10 mouse cellular contexts compared by ENCODE assay signal in genomic region chr17:71230108-71230709, GRCm38 (mm10). TPM values are rescaled to one million over a fixed set of nuclear protein-coding genes. Genes with fewer than 3 reads are reported as not detected.
DNase-seq lines count a peak whose midpoint lies in the region; ATAC-seq and TF ChIP-seq lines count a peak whose summit lies in the region.
"Had no signal": no experiment of that assay in that cellular context is flagged by ENCODE, and none has a peak within 500 bp of the region (broad histone marks: within the 10 kb centered on the region; RNA-seq: fewer than 3 reads in every experiment).

No protein-coding gene starts in this region.

- peak; percentile 51; the same call in 1 of the 2 replicates for TF ChIP-seq CTCF in small intestine, adult 2 months (IDR thresholded peaks at IDR 0.05; ENCODE audit: extremely low read depth, insufficient read length, insufficient replicate concordance, low read depth, low read length)

- H3K4me2 ChIP-seq in forebrain, embryonic 14.5 days (ENCODE audit: low read length), result no peak overlapping the region
- no peak overlapping the region for H3K4me2 ChIP-seq in midbrain, embryonic 11.5 days
- no peak overlapping the region for H3K4me2 ChIP-seq in limb, embryonic 12.5 days
- H3K4me2 ChIP-seq: heart, embryonic 11.5 days had no signal

- no peak for TF ChIP-seq POLR2A in small intestine, adult 2 months (IDR thresholded peaks at IDR 0.05; ENCODE audit: low read depth, low read length)

- H3K27me3 ChIP-seq in forebrain, embryonic 14.5 days (replicated peaks; ENCODE audit: control insufficient read depth, insufficient read depth, low read length), result no peaks in the 10 kb centered on the region
- no peaks in the 10 kb centered on the region for H3K27me3 ChIP-seq in forebrain, embryonic 10.5 days (ENCODE audit: poor library complexity, severe bottlenecking)
- H3K27me3 ChIP-seq in midbrain, embryonic 11.5 days (ENCODE audit: control insufficient read depth, insufficient read depth, low read length), result no peaks in the 10 kb centered on the region
- H3K27me3 ChIP-seq in midbrain, embryonic 10.5 days (ENCODE audit: low read depth, poor library complexity, severe bottlenecking), result no peaks in the 10 kb centered on the region
- no peaks in the 10 kb centered on the region for H3K27me3 ChIP-seq in limb, embryonic 12.5 days
- no peaks in the 10 kb centered on the region for H3K27me3 ChIP-seq in small intestine, adult 2 months (ENCODE audit: control insufficient read depth, insufficient read depth, low read length)

- H3K36me3 ChIP-seq in forebrain, embryonic 14.5 days (ENCODE audit: control insufficient read depth, insufficient read depth, low read length), result peaks cover 36% of the 10 kb centered on the region
- H3K36me3 ChIP-seq in forebrain, embryonic 10.5 days (replicated peaks), result peaks cover 69% of the 10 kb centered on the region
- H3K36me3 ChIP-seq in midbrain, embryonic 11.5 days (ENCODE audit: control insufficient read depth, insufficient read depth, low read length), result peaks cover 4% of the 10 kb centered on the region; the same call in 1 of the 2 replicates
- peaks cover 48% of the 10 kb centered on the region for H3K36me3 ChIP-seq in midbrain, embryonic 10.5 days
- peaks cover 64% of the 10 kb centered on the region for H3K36me3 ChIP-seq in limb, embryonic 12.5 days
- peaks cover 46% of the 10 kb centered on the region for H3K36me3 ChIP-seq in small intestine, adult 2 months (ENCODE audit: control insufficient read depth, insufficient read depth, low read length)

- no peak overlapping the region for H3K4me3 ChIP-seq in forebrain, embryonic 14.5 days (ENCODE audit: low read depth, low read length)
- H3K4me3 ChIP-seq in forebrain, embryonic 10.5 days, result no peak overlapping the region
- no peak overlapping the region for H3K4me3 ChIP-seq in midbrain, embryonic 11.5 days (ENCODE audit: low read depth, low read length)
- H3K4me3 ChIP-seq in midbrain, embryonic 10.5 days, result no peak overlapping the region
- H3K4me3 ChIP-seq in limb, embryonic 12.5 days (replicated peaks), result no peak overlapping the region
- no peak overlapping the region for H3K4me3 ChIP-seq in small intestine, adult 2 months (ENCODE audit: low read depth, low read length)

- WGBS in forebrain, embryonic 14.5 days, result 82% methylated on average over 9 of the region's 9 CpGs
- 77% methylated on average over 9 of the region's 9 CpGs for WGBS in forebrain, embryonic 10.5 days
- WGBS in midbrain, embryonic 11.5 days, result 85% methylated on average over 9 of the region's 9 CpGs
- 82% methylated on average over 9 of the region's 9 CpGs for WGBS in midbrain, embryonic 10.5 days
- WGBS in limb, embryonic 12.5 days, result 73% methylated on average over 9 of the region's 9 CpGs
- WGBS in small intestine, adult 2 months, result 73% methylated on average over 9 of the region's 9 CpGs

- DNase-seq in forebrain, embryonic 14.5 days (ENCODE audit: low spot score), result peak; percentile 55
- DNase-seq in forebrain, embryonic 10.5 days (ENCODE audit: extremely low spot score, low spot score), result no peak
- peak; percentile 80 for DNase-seq in midbrain, embryonic 11.5 days (ENCODE audit: low spot score, missing footprints)
- no peak for DNase-seq in midbrain, embryonic 10.5 days (ENCODE audit: low spot score)
- DNase-seq in cerebellum, adult 9-10 months, result no peak
- DNase-seq in left cerebral cortex, adult 18-20 months (ENCODE audit: low spot score in 2 of 2), result no peak
- DNase-seq: kidney, postnatal 4 days had no signal

- ATAC-seq in forebrain, embryonic 14.5 days, result no peak
- no peak for ATAC-seq in midbrain, embryonic 11.5 days (ENCODE audit: low FRiP score)
- peak; percentile 47; the same call in 1 of the 2 replicates for ATAC-seq in limb, embryonic 12.5 days (ENCODE audit: insufficient number of reproducible peaks, insufficient read depth, low FRiP score, low TSS enrichment, low read depth)

- no peak overlapping the region for H3K9ac ChIP-seq in forebrain, embryonic 14.5 days (ENCODE audit: low read length)
- H3K9ac ChIP-seq in midbrain, embryonic 11.5 days (ENCODE audit: low read length), result no peak overlapping the region
- H3K9ac ChIP-seq in limb, embryonic 12.5 days (replicated peaks), result no peak overlapping the region

- no peak overlapping the region for H3K27ac ChIP-seq in forebrain, embryonic 14.5 days (ENCODE audit: low read depth, low read length)
- no peak overlapping the region for H3K27ac ChIP-seq in forebrain, embryonic 10.5 days
- no peak overlapping the region for H3K27ac ChIP-seq in midbrain, embryonic 11.5 days (ENCODE audit: low read depth, low read length)
- no peak overlapping the region for H3K27ac ChIP-seq in midbrain, embryonic 10.5 days (replicated peaks)
- H3K27ac ChIP-seq in limb, embryonic 12.5 days, result peak overlapping the region; percentile 64; the same call in 1 of the 2 replicates
- H3K27ac ChIP-seq in small intestine, adult 2 months (ENCODE audit: insufficient read depth, low read depth, low read length), result no peak overlapping the region

- no peaks in the 10 kb centered on the region for H3K9me3 ChIP-seq in forebrain, embryonic 14.5 days (replicated peaks; ENCODE audit: control insufficient read depth, low read length)
- H3K9me3 ChIP-seq in forebrain, embryonic 10.5 days, result no peaks in the 10 kb centered on the region
- H3K9me3 ChIP-seq in midbrain, embryonic 11.5 days (ENCODE audit: control insufficient read depth, low read length), result no peaks in the 10 kb centered on the region
- H3K9me3 ChIP-seq in midbrain, embryonic 10.5 days (replicated peaks), result no peaks in the 10 kb centered on the region
- H3K9me3 ChIP-seq in limb, embryonic 12.5 days, result no peaks in the 10 kb centered on the region

- no peaks in the 10 kb centered on the region for H3K4me1 ChIP-seq in forebrain, embryonic 14.5 days (ENCODE audit: control insufficient read depth, insufficient read depth, low read length)
- no peaks in the 10 kb centered on the region for H3K4me1 ChIP-seq in forebrain, embryonic 10.5 days
- H3K4me1 ChIP-seq in midbrain, embryonic 11.5 days (ENCODE audit: control insufficient read depth, insufficient read depth, low read length), result no peaks in the 10 kb centered on the region
- no peaks in the 10 kb centered on the region for H3K4me1 ChIP-seq in midbrain, embryonic 10.5 days
- no peaks in the 10 kb centered on the region for H3K4me1 ChIP-seq in limb, embryonic 12.5 days (replicated peaks)
- no peaks in the 10 kb centered on the region for H3K4me1 ChIP-seq in small intestine, adult 2 months (ENCODE audit: control insufficient read depth, insufficient read depth, insufficient read length, low read length)

RNA-seq across cellular contexts. Expression of gene Lpin2, which starts 47.8 kb away (rescaled TPM):
- 29.8 and 36.7 TPM in 2 replicates for polyA plus RNA-seq in forebrain, embryonic 14.5 days (2014; fragmentation: Nextera tagmentation; extraction: Ambion mirVana)
- polyA plus RNA-seq in forebrain, embryonic 10.5 days (2016; fragmentation: Nextera tagmentation; extraction: Ambion mirVana), result 47.6 and 48.0 TPM in 2 replicates
- 31.6 and 35.4 TPM in 2 replicates for polyA plus RNA-seq in midbrain, embryonic 11.5 days (2014; fragmentation: Nextera tagmentation; extraction: Ambion mirVana)
- 34.5 and 37.3 TPM in 2 replicates for polyA plus RNA-seq in midbrain, embryonic 10.5 days (2016; fragmentation: Nextera tagmentation; extraction: Ambion mirVana)
- polyA plus RNA-seq in limb, embryonic 12.5 days (2016; fragmentation: Nextera tagmentation; extraction: Ambion mirVana), result 62.9 and 63.3 TPM in 2 replicates
- 7.7 and 39.8 TPM in 2 replicates for polyA plus RNA-seq in small intestine, adult 2 months (2012; rRNA removed)
- 10 to 100 TPM; 77.7 to 89.3 TPM for total RNA-seq in left cerebral cortex, adult 18-20 months (2021)

Comparison
In these comparisons a context has a peak if more than half of its experiments do, and no peak if none do; other contexts are left out.
1. DNase-seq: peak in forebrain, embryonic 14.5 days (single experiment) and midbrain, embryonic 11.5 days (single experiment); none in forebrain, embryonic 10.5 days (single experiment), midbrain, embryonic 10.5 days (single experiment), cerebellum, adult 9-10 months (single experiment) and left cerebral cortex, adult 18-20 months (0 of 2).